Mouse (Mus musculus) E14TG2a.4 (cell line): Measurements from ENCODE around the gene Ncoa1.

Experiments
- CTCF ChIP-seq: conservative IDR thresholded peaks from 2 replicates; pipeline ENCODE4 v1.5.1; 2014; ENCODE audit warnings: low read length
- NANOG ChIP-seq: IDR thresholded peaks from 2 replicates; pipeline ENCODE4 v1.6.1; 2014; ENCODE audit warnings: borderline replicate concordance, low read length, mixed read lengths

DNA sequence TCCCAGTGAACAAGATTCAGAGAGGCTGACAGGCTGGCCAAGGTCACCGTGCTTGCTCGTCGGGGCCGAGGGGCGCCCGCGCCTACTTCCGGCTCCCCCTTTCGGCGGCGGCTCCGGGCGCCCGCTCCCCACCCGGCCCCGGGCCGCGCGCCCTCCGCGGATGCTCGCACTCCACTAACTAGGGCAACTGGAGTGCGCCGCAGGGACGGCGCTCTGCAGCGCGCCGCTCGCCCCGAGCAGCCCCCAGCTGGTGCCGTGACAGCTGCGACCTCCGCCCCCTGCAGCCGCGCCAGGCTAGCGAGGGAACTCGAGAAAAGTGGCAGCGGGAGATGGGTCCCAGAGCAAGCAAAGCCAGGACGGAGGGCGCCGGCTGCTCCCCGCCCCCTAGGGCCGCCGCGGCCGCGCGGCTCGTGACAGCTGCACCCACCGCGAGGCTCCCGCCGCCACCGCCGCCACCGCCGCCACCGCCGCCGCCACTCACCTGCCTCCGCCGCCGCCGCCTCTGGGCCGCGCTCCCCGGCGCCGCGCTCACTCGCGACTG, 621 bp downstream of the Ncoa1 start:
- TF ChIP-seq CTCF (no peak), NANOG (no peak)
